Mouse (Mus musculus): ENCODE data around the gene Defb46.

The Defb46 gene

GRCm38 (mm10) chr8:19239616-19240015 lies at the start of gene Defb46:
Gene Defb46 (plus strand): TSS chr8:19239916.
- in situ Hi-C loops (cut with MboI; ENCODE audit: unreplicated experiment in 2 of 2), result no loop called here

GRCm38 (mm10) chr8:19225161-19225560 lies 14.6 kb upstream of the Defb46 start, which contains the start of gene Defb6:
Gene Defb6 (plus strand): TSS chr8:19225478.
- in situ Hi-C loops (cut with MboI; ENCODE audit: unreplicated experiment in 2 of 2), result no loop called here

- in situ Hi-C loops (cut with MboI; ENCODE audit: unreplicated experiment in 2 of 2), result no loop called here
Measured at GRCm38 (mm10) chr8:19238101-19238500, 1.6 kb upstream of the Defb46 start.

GRCm38 (mm10) chr8:19247280-19247679 lies 7.6 kb downstream of the Defb46 start, which contains the start of gene Defb5:
Gene Defb5 (plus strand): TSS chr8:19247580.
- in situ Hi-C loops (cut with MboI; ENCODE audit: unreplicated experiment in 2 of 2), result no loop called here

- in situ Hi-C loops (cut with MboI; ENCODE audit: unreplicated experiment in 2 of 2), result no loop called here
Measured at GRCm38 (mm10) chr8:19258136-19258535, 18.4 kb downstream of the Defb46 start.

- in situ Hi-C loops (cut with MboI; ENCODE audit: unreplicated experiment in 2 of 2), result no loop called here
Measured at GRCm38 (mm10) chr8:19259667-19260066, 20.0 kb downstream of the Defb46 start.

Data from v-Abl transformed pro-B cells (cell line).